Mouse (Mus musculus) kidney, embryonic 14.5 days (tissue): ENCODE measurements around the gene Cd101. TPM values are rescaled to one million over a fixed set of nuclear protein-coding genes. Genes with fewer than 3 reads are reported as not detected.
A peak's percentile ranks its signal among the peaks of the same experiment; 100 is the strongest.

Experiments used
- ATAC-seq: fragments of 200-750 bp; cut with Nextera tagmentation; 2 replicates; pipeline ENCODE4 v1.8.0; 2017; ENCODE audit warnings: moderate number of reproducible peaks, mild to moderate bottlenecking, moderate TSS enrichment, moderate library complexity; ENCODE audit not compliant: low FRiP score, low TSS enrichment
- H3K27ac ChIP-seq: fragments of 300-500 bp; sonication (generic); 2 replicates; pipeline ENCODE4 v1.5.1; 2014; ENCODE audit warnings: low read depth, mild to moderate bottlenecking, low read length, moderate library complexity, mixed read lengths
- H3K27me3 ChIP-seq: fragments of 300-500 bp; sonication (generic); 2 replicates; pipeline ENCODE4 v1.6.1; 2014; ENCODE audit warnings: mild to moderate bottlenecking, low read length; ENCODE audit not compliant: control insufficient read depth, insufficient read depth
- H3K36me3 ChIP-seq: fragments of 300-500 bp; sonication (generic); 2 replicates; pipeline ENCODE4 v1.6.1; 2014; ENCODE audit warnings: low read length, mixed read lengths; ENCODE audit not compliant: control insufficient read depth, insufficient read depth
- H3K4me1 ChIP-seq: fragments of 300-500 bp; sonication (generic); 2 replicates; pipeline ENCODE4 v1.6.1; 2014; ENCODE audit warnings: low read length, mixed read lengths; ENCODE audit not compliant: control insufficient read depth, insufficient read depth
- H3K4me2 ChIP-seq: fragments of 300-500 bp; sonication (generic); replicated peaks from 2 replicates; pipeline ENCODE4 v1.6.1; 2014; ENCODE audit warnings: low read depth, mild to moderate bottlenecking, low read length
- H3K4me3 ChIP-seq: fragments of 300-500 bp; sonication (generic); 2 replicates; pipeline ENCODE4 v1.5.1; 2014; ENCODE audit warnings: mild to moderate bottlenecking, low read length
- H3K9ac ChIP-seq: fragments of 300-500 bp; sonication (generic); 2 replicates; pipeline ENCODE4 v1.6.1; 2014; ENCODE audit warnings: low read depth, mild to moderate bottlenecking, low read length, moderate library complexity
- H3K9me3 ChIP-seq: fragments of 300-500 bp; sonication (generic); 2 replicates; pipeline ENCODE4 v1.6.1; 2016; ENCODE audit warnings: low read length; ENCODE audit not compliant: control insufficient read depth
- WGBS: fragments of 180-500 bp; shearing (Covaris S2); extraction: QIAGEN DNeasy Blood & Tissue Kit; methylation state at CpG from one replicate; pipeline ENCODE4 v1.1.7; 2014; 5-methylcytosine and 5-hydroxymethylcytosine counted together
- polyA plus RNA-seq: library from polyadenylated mRNA; unstranded; fragments of >200 nt; fragmentation: Nextera tagmentation; extraction: Ambion mirVana; gene quantifications from 2 replicates; pipeline ENCODE4 v1.2.1, GENCODE M21; 2014

The Cd101 gene
- polyA plus RNA-seq, 1 experiment from 2014 or later: not detected

GRCm38 (mm10) chr3:100973906-100974305, 55.5 kb downstream of the Cd101 start:
- Histone ChIP-seq H3K4me2 (no peak overlapping the region), H3K9ac (no peak overlapping the region), H3K27ac (no peak overlapping the region), H3K36me3 (no peaks in the 10 kb centered on the region), H3K27me3 (no peaks in the 10 kb centered on the region), H3K4me3 (no peak overlapping the region), H3K4me1 (peaks cover 4% of the 10 kb centered on the region), H3K9me3 (no peaks in the 10 kb centered on the region)
- WGBS: 2% methylated on average over 1 of the region's 1 CpGs
- no peak for ATAC-seq

GRCm38 (mm10) chr3:100969176-100969917, 60.0 kb downstream of the Cd101 start, which contains the start of gene Ttf2:
Gene Ttf2 (minus strand): TSS chr3:100969663.
- H3K9ac ChIP-seq: peak within 1 kb of the TSS; percentile 76
- H3K36me3 ChIP-seq: no peaks in the 10 kb centered on the region; the same call in 1 of the 2 replicates
- WGBS: under 1% methylated on average over 40 of the region's 40 CpGs
- H3K27me3 ChIP-seq: no peaks in the 10 kb centered on the region
- no peaks in the 10 kb centered on the region for H3K9me3 ChIP-seq
- ATAC-seq: peak; percentile 99
- H3K4me3 ChIP-seq: peak within 1 kb of the TSS; percentile 78
- peaks cover 7% of the 10 kb centered on the region for H3K4me1 ChIP-seq
- peak within 1 kb of the TSS; percentile 47; the same call in 1 of the 2 replicates for H3K27ac ChIP-seq
- peak within 1 kb of the TSS; percentile 64 for H3K4me2 ChIP-seq

GRCm38 (mm10) chr3:100963849-100964542, 65.4 kb downstream of the Cd101 start:
- Histone ChIP-seq H3K9ac (no peak overlapping the region), H3K4me1 (0 out of 2 replicates have a peak, but pooled peaks cover 3% of the 10 kb centered on the region), H3K9me3 (no peaks in the 10 kb centered on the region), H3K36me3 (peaks cover 48% of the 10 kb centered on the region), H3K4me2 (no peak overlapping the region), H3K27me3 (no peaks in the 10 kb centered on the region), H3K4me3 (no peak overlapping the region), H3K27ac (no peak overlapping the region)
- WGBS: 76% methylated on average over 14 of the region's 14 CpGs
- ATAC-seq: no peak

- 81% methylated on average over 7 of the region's 7 CpGs for WGBS
- H3K27ac ChIP-seq: no peak overlapping the region
- no peak overlapping the region for H3K4me2 ChIP-seq
- H3K4me3 ChIP-seq: no peak overlapping the region
- H3K36me3 ChIP-seq: peaks cover 71% of the 10 kb centered on the region
- no peaks in the 10 kb centered on the region for H3K9me3 ChIP-seq
- H3K4me1 ChIP-seq: no peaks in the 10 kb centered on the region
- H3K9ac ChIP-seq: no peak overlapping the region
- ATAC-seq: no peak
- H3K27me3 ChIP-seq: no peaks in the 10 kb centered on the region
Measured at GRCm38 (mm10) chr3:100961501-100961900, 67.9 kb downstream of the Cd101 start.

- H3K36me3 ChIP-seq: peaks cover 76% of the 10 kb centered on the region
- ATAC-seq: no peak
- WGBS: 69% methylated on average over 5 of the region's 5 CpGs
Measured at GRCm38 (mm10) chr3:100961007-100961406, 68.3 kb downstream of the Cd101 start.

GRCm38 (mm10) chr3:100954616-100955015, 74.7 kb downstream of the Cd101 start:
- Histone ChIP-seq H3K4me3 (no peak overlapping the region), H3K4me2 (no peak overlapping the region), H3K9ac (no peak overlapping the region), H3K27ac (no peak overlapping the region), H3K27me3 (no peaks in the 10 kb centered on the region), H3K9me3 (no peaks in the 10 kb centered on the region), H3K4me1 (no peaks in the 10 kb centered on the region), H3K36me3 (peaks cover 82% of the 10 kb centered on the region)
- no peak for ATAC-seq

More at GRCm38 (mm10) chr3:100961007-100961406, 68.3 kb downstream of the Cd101 start:
- H3K4me2 ChIP-seq: no peak overlapping the region
- no peaks in the 10 kb centered on the region for H3K4me1 ChIP-seq
- no peak overlapping the region for H3K9ac ChIP-seq
- no peak overlapping the region for H3K4me3 ChIP-seq
- no peaks in the 10 kb centered on the region for H3K27me3 ChIP-seq
- H3K27ac ChIP-seq: no peak overlapping the region
- H3K9me3 ChIP-seq: no peaks in the 10 kb centered on the region

GRCm38 (mm10) chr3:100951531-100951930, 77.8 kb downstream of the Cd101 start:
- no peak overlapping the region for H3K4me3 ChIP-seq
- no peak for ATAC-seq
- H3K9me3 ChIP-seq: no peaks in the 10 kb centered on the region
- H3K36me3 ChIP-seq: peaks cover 78% of the 10 kb centered on the region
- H3K4me1 ChIP-seq: no peaks in the 10 kb centered on the region
- no peak overlapping the region for H3K4me2 ChIP-seq
- H3K9ac ChIP-seq: no peak overlapping the region
- H3K27ac ChIP-seq: no peak overlapping the region
- WGBS: 95% methylated on average over 4 of the region's 4 CpGs
- H3K27me3 ChIP-seq: no peaks in the 10 kb centered on the region

- Histone ChIP-seq H3K4me3 (no peak overlapping the region), H3K4me1 (no peaks in the 10 kb centered on the region), H3K27ac (no peak overlapping the region), H3K27me3 (no peaks in the 10 kb centered on the region), H3K36me3 (peaks cover 85% of the 10 kb centered on the region), H3K4me2 (no peak overlapping the region), H3K9ac (no peak overlapping the region), H3K9me3 (no peaks in the 10 kb centered on the region)
- ATAC-seq: no peak
- WGBS: 91% methylated on average over 8 of the region's 8 CpGs
Measured at GRCm38 (mm10) chr3:100947286-100947685, 82.1 kb downstream of the Cd101 start.
